In genomic region chr16:24130646-24131045, GRCm38 (mm10) we compare ENCODE assay signal across 34 mouse cellular contexts.
"Had no signal": no experiment of that assay in that cellular context is flagged by ENCODE, and none has a peak within 500 bp of the region (broad histone marks: within the 10 kb centered on the region; RNA-seq: fewer than 3 reads in every experiment).

No protein-coding gene starts in this region.

- H3K36me3 ChIP-seq: heart, embryonic 10.5 days; heart, embryonic 12.5 days; heart, embryonic 13.5 days; heart, embryonic 15.5 days; hindbrain, embryonic 10.5 days; hindbrain, embryonic 12.5 days; hindbrain, embryonic 13.5 days; hindbrain, embryonic 15.5 days; kidney, embryonic 15.5 days had no signal

- ATAC-seq: hindbrain, embryonic 16.5 days; hindbrain, postnatal 0 days; inflammation-experienced regulatory T-cells, adult 6 months; intestine, embryonic 16.5 days; intestine, postnatal 0 days had no signal

- DNase-seq: heart, adult 2 months; heart, postnatal 14 days; heart, postnatal 36 days; heart, postnatal 4 days; kidney, adult 11 months; kidney, adult 18-20 months; kidney, adult 2 months; kidney, adult 8-10 months; kidney, adult 9 months; kidney, postnatal 10 days; kidney, postnatal 14 days; kidney, postnatal 25 days; kidney, postnatal 36 days; kidney, postnatal 4 days; layer of hippocampus, adult 9-11 months; layer of hippocampus, postnatal 36 days had no signal

- H3K9ac ChIP-seq: heart, embryonic 12.5 days; heart, embryonic 13.5 days; heart, embryonic 15.5 days; hindbrain, embryonic 12.5 days; hindbrain, embryonic 13.5 days; hindbrain, embryonic 14.5 days; hindbrain, embryonic 15.5 days; kidney, embryonic 15.5 days had no signal

- H3K4me3 ChIP-seq: heart, adult 2 months; heart, embryonic 10.5 days; heart, embryonic 12.5 days; heart, embryonic 13.5 days; heart, embryonic 15.5 days; hindbrain, embryonic 10.5 days; hindbrain, embryonic 12.5 days; hindbrain, embryonic 13.5 days; hindbrain, embryonic 15.5 days; kidney, embryonic 15.5 days; layer of hippocampus, adult 2 months had no signal

- H3K9me3 ChIP-seq: heart, embryonic 10.5 days; heart, embryonic 12.5 days; heart, embryonic 13.5 days; heart, embryonic 15.5 days; hindbrain, embryonic 10.5 days; hindbrain, embryonic 12.5 days; hindbrain, embryonic 13.5 days; hindbrain, embryonic 15.5 days; kidney, embryonic 15.5 days had no signal

- H3K4me1 ChIP-seq: heart, embryonic 15.5 days; hindbrain, embryonic 12.5 days; hindbrain, embryonic 13.5 days; hindbrain, embryonic 15.5 days; kidney, embryonic 15.5 days had no signal

- H3K27ac ChIP-seq: heart, adult 2 months; heart, embryonic 10.5 days; heart, embryonic 13.5 days; heart, embryonic 15.5 days; hindbrain, embryonic 10.5 days; hindbrain, embryonic 12.5 days; hindbrain, embryonic 13.5 days; hindbrain, embryonic 14.5 days; hindbrain, embryonic 15.5 days; hindbrain, postnatal 0 days; kidney, embryonic 15.5 days; kidney, postnatal 0 days; layer of hippocampus, adult 2 months had no signal

- H3K4me2 ChIP-seq: heart, embryonic 11.5 days; heart, embryonic 12.5 days; heart, embryonic 13.5 days; heart, embryonic 15.5 days; hindbrain, embryonic 12.5 days; hindbrain, embryonic 13.5 days; hindbrain, embryonic 14.5 days; hindbrain, embryonic 15.5 days; kidney, embryonic 15.5 days had no signal

- H3K27me3 ChIP-seq: heart, embryonic 12.5 days; heart, embryonic 13.5 days; heart, embryonic 15.5 days; hindbrain, embryonic 12.5 days; hindbrain, embryonic 13.5 days; hindbrain, embryonic 15.5 days; kidney, embryonic 15.5 days had no signal
